Mouse (Mus musculus): Measurements from ENCODE around the gene Dnajb8. TPM values are rescaled to one million over a fixed set of nuclear protein-coding genes. Genes with fewer than 3 reads are reported as not detected.

Gene Dnajb8
- polyA plus RNA-seq, 1 experiment from 2014 or later, result not detected

DNA sequence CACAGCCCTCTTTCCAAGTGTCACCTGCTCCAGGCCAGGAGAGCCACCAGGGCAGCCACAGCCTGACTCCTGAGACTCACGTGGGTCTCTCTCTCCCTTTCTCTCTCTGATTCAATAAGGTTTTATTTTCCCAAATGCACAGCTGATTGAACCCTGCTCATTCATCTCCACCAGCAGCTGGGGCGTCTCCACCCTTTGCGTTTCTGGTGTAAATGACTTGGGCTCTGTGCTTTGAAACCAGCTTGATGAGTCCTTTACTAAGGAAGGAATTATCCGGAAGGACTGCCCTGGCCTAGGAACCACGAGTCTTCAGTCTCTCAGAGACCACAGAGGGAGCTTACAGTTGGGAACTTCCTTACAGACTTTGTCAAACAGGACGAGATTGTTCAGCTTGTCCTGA, 10.2 kb downstream of the Dnajb8 start:
- H3K79me2 ChIP-seq (ENCODE audit: inconsistent target), result no peaks in the 10 kb centered on the region
- H3K36me3 ChIP-seq (ENCODE audit: inconsistent target), result no peaks in the 10 kb centered on the region
- no peak overlapping the region for H3K4me3 ChIP-seq (ENCODE audit: inconsistent target)
- 69% methylated on average over 6 of the region's 6 CpGs for WGBS (ENCODE audit: missing documents)
- H3K27ac ChIP-seq, result no peak overlapping the region

GRCm38 (mm10) chr6:88233996-88234395, 11.9 kb downstream of the Dnajb8 start:
- 91% methylated on average over 8 of the region's 8 CpGs for WGBS (ENCODE audit: missing documents)
- Histone ChIP-seq H3K36me3 (ENCODE audit: inconsistent target) (no peaks in the 10 kb centered on the region), H3K79me2 (ENCODE audit: inconsistent target) (no peaks in the 10 kb centered on the region), H3K27ac (no peak overlapping the region), H3K4me3 (ENCODE audit: inconsistent target) (no peak overlapping the region)

DNA sequence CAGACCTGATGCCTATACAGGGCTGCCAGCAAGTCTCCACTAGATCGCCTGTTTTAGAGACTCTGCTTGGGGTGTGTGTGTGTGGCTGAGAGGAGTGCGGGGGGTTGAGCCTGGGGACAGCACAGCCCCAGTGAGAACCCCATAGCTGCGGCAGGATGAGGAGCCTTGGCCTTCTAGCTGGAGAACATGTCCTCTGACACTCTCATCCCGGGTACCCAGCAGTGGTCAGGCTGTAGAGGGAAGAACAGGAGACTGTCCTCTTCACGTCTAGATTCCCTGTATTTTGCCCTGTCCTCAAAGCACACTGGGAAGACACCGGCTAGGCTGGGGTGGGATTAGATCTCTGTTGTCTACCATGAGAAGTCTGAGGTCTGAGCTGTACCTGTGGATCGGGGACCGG, 13.4 kb downstream of the Dnajb8 start:
- no peaks in the 10 kb centered on the region for H3K36me3 ChIP-seq (ENCODE audit: inconsistent target)
- no peaks in the 10 kb centered on the region for H3K79me2 ChIP-seq (ENCODE audit: inconsistent target)
- H3K27ac ChIP-seq, result no peak overlapping the region
- no peak overlapping the region for H3K4me3 ChIP-seq (ENCODE audit: inconsistent target)
- 76% methylated on average over 8 of the region's 8 CpGs for WGBS (ENCODE audit: missing documents)

DNA sequence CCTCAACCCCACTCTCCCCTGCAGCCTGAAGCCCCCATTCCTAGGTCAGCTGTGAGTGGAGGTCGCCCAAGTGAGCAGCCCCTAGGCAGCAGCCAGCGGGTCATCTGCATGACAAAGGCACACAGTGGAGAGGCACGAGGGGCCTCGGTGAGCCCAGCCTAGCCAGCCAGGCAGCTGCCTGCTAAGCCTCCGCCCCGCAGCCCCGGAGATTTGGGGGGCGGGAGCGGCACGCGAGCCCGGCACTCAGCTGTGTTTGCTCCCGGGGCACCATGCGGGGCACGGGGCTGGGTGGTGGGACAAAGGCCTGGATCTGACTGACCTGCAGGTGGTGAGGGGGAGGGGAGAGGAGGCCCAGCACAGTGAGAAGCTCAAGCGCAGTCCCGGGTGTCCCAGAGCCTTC, 13.9 kb downstream of the Dnajb8 start:
- WGBS (ENCODE audit: missing documents), result 42% methylated on average over 17 of the region's 17 CpGs
- no peak overlapping the region for H3K4me3 ChIP-seq (ENCODE audit: inconsistent target)
- no peaks in the 10 kb centered on the region for H3K36me3 ChIP-seq (ENCODE audit: inconsistent target)
- H3K79me2 ChIP-seq (ENCODE audit: inconsistent target), result no peaks in the 10 kb centered on the region
- no peak overlapping the region for H3K27ac ChIP-seq

- Histone ChIP-seq H3K27ac (no peak overlapping the region), H3K4me3 (ENCODE audit: inconsistent target) (no peak overlapping the region), H3K79me2 (ENCODE audit: inconsistent target) (no peaks in the 10 kb centered on the region), H3K36me3 (ENCODE audit: inconsistent target) (no peaks in the 10 kb centered on the region)
- WGBS (ENCODE audit: missing documents), result 70% methylated on average over 7 of the region's 7 CpGs
Observed at GRCm38 (mm10) chr6:88236513-88236912, 14.4 kb downstream of the Dnajb8 start.

DNA sequence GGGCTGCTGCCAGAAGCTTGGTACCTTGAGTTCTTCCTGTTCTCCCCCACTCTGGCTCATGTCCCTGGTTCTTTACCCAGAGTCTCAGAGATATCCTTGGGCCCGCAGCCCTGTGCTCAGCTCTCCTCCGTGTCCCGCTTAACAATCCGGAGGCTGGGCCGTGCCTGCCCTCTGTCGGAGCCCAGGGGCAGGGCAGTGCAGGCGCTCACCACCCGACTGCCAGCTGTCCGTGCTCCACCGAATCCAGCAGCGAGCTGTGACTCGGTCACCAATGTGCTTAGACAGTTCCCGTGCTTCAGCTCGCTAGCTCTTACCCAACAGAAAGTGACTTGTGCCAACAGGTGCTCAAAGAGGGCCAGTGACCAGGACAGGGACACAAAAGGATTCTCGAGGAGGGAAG, 20.5 kb downstream of the Dnajb8 start:
- H3K27ac ChIP-seq, result no peak overlapping the region
- no peak overlapping the region for H3K4me3 ChIP-seq (ENCODE audit: inconsistent target)
- H3K36me3 ChIP-seq (ENCODE audit: inconsistent target), result no peaks in the 10 kb centered on the region
- 11% methylated on average over 15 of the region's 15 CpGs for WGBS (ENCODE audit: missing documents)
- no peaks in the 10 kb centered on the region for H3K79me2 ChIP-seq (ENCODE audit: inconsistent target)

- WGBS (ENCODE audit: missing documents), result 80% methylated on average over 1 of the region's 1 CpGs
- Histone ChIP-seq H3K36me3 (ENCODE audit: inconsistent target) (no peaks in the 10 kb centered on the region), H3K4me3 (ENCODE audit: inconsistent target) (no peak overlapping the region), H3K79me2 (ENCODE audit: inconsistent target) (no peaks in the 10 kb centered on the region), H3K27ac (no peak overlapping the region)
Observed at GRCm38 (mm10) chr6:88249231-88249630, 27.2 kb downstream of the Dnajb8 start.

DNA sequence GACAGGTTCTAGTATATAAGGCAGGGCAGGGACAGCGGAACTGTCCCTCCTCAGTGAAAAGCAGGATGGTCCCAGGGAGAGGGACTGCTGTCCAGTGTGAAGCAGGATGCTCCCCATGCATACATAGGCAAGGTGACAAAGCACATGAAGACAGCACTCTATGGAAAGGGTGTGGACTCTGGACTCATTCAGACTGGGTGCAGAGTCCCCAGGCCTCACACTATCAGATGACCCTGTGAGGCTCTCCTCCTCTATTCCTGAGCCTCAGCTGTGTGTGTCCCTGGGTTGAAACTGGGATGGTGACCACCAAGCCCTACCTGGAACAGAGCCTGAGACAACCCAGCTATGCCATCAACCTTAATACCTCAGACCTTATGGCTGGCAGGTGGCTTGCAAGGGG, 29.3 kb downstream of the Dnajb8 start:
- Histone ChIP-seq H3K4me3 (ENCODE audit: inconsistent target) (no peak overlapping the region), H3K36me3 (ENCODE audit: inconsistent target) (no peaks in the 10 kb centered on the region), H3K79me2 (ENCODE audit: inconsistent target) (no peaks in the 10 kb centered on the region), H3K27ac (no peak overlapping the region)
- 92% methylated on average over 1 of the region's 1 CpGs for WGBS (ENCODE audit: missing documents)

- H3K27ac ChIP-seq, result no peak overlapping the region
Observed at GRCm38 (mm10) chr6:88251798-88252478, 29.9 kb downstream of the Dnajb8 start.

GRCm38 (mm10) chr6:88254082-88254481, 32.0 kb downstream of the Dnajb8 start:
- Histone ChIP-seq H3K4me3 (ENCODE audit: inconsistent target) (no peak overlapping the region), H3K79me2 (ENCODE audit: inconsistent target) (no peaks in the 10 kb centered on the region), H3K27ac (no peak overlapping the region), H3K36me3 (ENCODE audit: inconsistent target) (no peaks in the 10 kb centered on the region)
- 28% methylated on average over 6 of the region's 6 CpGs for WGBS (ENCODE audit: missing documents)

More at GRCm38 (mm10) chr6:88251798-88252478, 29.9 kb downstream of the Dnajb8 start:
- H3K79me2 ChIP-seq (ENCODE audit: inconsistent target), result no peaks in the 10 kb centered on the region
- H3K36me3 ChIP-seq (ENCODE audit: inconsistent target), result no peaks in the 10 kb centered on the region
- no peak overlapping the region for H3K4me3 ChIP-seq (ENCODE audit: inconsistent target)
- WGBS (ENCODE audit: missing documents), result 84% methylated on average over 7 of the region's 7 CpGs

DNA sequence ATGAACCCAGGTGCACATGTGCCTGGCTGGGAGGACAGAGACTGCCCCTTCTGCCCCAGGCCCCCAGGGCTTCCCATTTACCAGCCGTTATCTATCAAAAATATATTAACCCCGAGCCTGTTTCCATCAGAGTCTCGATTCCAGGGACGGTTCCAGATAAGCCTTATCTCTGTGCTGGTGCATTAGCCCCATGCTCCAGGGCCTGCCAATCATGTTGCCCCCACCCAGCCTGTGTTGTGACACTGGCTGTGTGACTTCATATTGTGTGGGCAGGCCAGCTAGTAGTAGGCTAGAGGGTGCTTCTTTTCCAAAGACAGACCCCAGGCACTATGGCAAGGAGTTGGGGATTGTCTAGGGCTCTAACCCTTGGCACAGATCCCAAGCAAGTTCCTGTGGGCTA, 33.4 kb downstream of the Dnajb8 start:
- H3K27ac ChIP-seq, result no peak overlapping the region
- no peaks in the 10 kb centered on the region for H3K36me3 ChIP-seq (ENCODE audit: inconsistent target)
- WGBS (ENCODE audit: missing documents), result 87% methylated on average over 4 of the region's 4 CpGs
- no peak overlapping the region for H3K4me3 ChIP-seq (ENCODE audit: inconsistent target)
- no peaks in the 10 kb centered on the region for H3K79me2 ChIP-seq (ENCODE audit: inconsistent target)

- Histone ChIP-seq H3K4me3 (ENCODE audit: inconsistent target) (no peak overlapping the region), H3K36me3 (ENCODE audit: inconsistent target) (no peaks in the 10 kb centered on the region), H3K27ac (no peak overlapping the region), H3K79me2 (ENCODE audit: inconsistent target) (no peaks in the 10 kb centered on the region)
- WGBS (ENCODE audit: missing documents), result 82% methylated on average over 3 of the region's 3 CpGs
Observed at GRCm38 (mm10) chr6:88259621-88260020, 37.6 kb downstream of the Dnajb8 start.

DNA sequence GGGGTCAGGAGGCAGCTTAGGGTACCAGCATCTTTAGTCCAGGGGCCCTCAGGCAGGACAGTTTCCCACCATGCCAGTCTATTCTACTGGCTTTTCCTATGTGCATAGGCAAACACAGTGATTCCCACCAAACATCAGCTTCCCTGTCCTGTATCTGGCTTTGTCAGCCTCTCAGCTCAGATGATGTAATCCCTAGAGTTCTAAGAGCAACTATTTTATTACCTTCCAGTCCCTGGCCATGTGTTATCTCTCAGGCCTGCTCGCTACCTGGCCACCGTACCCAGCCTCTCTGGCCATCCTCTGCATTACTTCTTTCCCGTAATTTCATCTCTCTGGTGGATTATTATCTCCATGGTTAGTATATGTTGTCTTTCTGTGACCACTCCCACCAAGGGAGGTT, 38.6 kb downstream of the Dnajb8 start:
- Histone ChIP-seq H3K27ac (no peak overlapping the region), H3K79me2 (ENCODE audit: inconsistent target) (no peaks in the 10 kb centered on the region), H3K36me3 (ENCODE audit: inconsistent target) (no peaks in the 10 kb centered on the region), H3K4me3 (ENCODE audit: inconsistent target) (no peak overlapping the region)
- 94% methylated on average over 3 of the region's 3 CpGs for WGBS (ENCODE audit: missing documents)

DNA sequence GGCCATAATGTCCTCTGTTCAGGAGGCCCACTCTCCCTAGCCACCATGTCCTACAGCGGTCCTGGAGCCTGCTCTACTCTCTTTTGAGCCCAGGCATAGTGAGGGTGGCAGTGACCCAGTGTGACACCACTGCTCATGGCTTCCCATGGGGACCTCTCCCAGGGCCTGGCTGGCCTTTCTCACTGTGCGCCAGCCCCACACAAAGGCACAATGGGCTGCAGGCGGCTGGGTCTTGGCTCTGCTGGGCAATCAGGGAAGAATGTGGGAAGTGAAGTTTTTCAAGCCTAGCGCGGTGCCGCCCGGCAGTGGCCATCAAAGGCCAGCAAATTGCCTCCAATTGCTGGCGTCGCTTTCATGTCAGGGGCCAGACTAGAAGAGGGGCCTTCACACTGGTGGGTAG, 40.1 kb downstream of the Dnajb8 start:
- Histone ChIP-seq H3K4me3 (ENCODE audit: inconsistent target) (no peak overlapping the region), H3K79me2 (ENCODE audit: inconsistent target) (no peaks in the 10 kb centered on the region), H3K36me3 (ENCODE audit: inconsistent target) (no peaks in the 10 kb centered on the region), H3K27ac (no peak overlapping the region)
- 98% methylated on average over 9 of the region's 9 CpGs for WGBS (ENCODE audit: missing documents)

DNA sequence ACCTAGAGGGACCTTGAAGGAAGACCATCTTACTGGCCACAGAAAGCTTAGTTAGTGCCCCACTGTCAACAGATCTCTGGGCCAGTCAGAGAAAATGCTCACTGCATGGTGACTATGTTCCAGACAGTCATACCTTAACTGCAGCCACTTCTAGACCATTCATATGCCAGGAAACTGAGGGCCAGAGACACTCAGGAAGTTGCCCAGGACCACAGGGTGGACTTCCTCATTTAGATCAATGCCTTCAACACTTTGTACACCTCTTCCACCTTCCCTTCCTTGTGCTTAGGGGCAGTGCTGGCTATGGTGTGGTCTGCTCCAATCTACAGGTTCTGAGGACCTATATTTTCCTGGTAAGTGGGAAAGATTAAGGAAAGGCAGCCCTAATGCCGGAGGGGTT, 43.3 kb downstream of the Dnajb8 start:
- Histone ChIP-seq H3K79me2 (ENCODE audit: inconsistent target) (no peaks in the 10 kb centered on the region), H3K27ac (no peak overlapping the region), H3K4me3 (ENCODE audit: inconsistent target) (no peak overlapping the region), H3K36me3 (ENCODE audit: inconsistent target) (no peaks in the 10 kb centered on the region)
- 100% methylated on average over 1 of the region's 1 CpGs for WGBS (ENCODE audit: missing documents)

- Histone ChIP-seq H3K4me3 (ENCODE audit: inconsistent target) (no peak overlapping the region), H3K27ac (no peak overlapping the region), H3K79me2 (ENCODE audit: inconsistent target) (no peaks in the 10 kb centered on the region), H3K36me3 (ENCODE audit: inconsistent target) (no peaks in the 10 kb centered on the region)
- WGBS (ENCODE audit: missing documents), result 92% methylated on average over 3 of the region's 3 CpGs
Observed at GRCm38 (mm10) chr6:88266055-88266454, 44.0 kb downstream of the Dnajb8 start.
